Mouse (Mus musculus) brain, embryonic 14.5 days (tissue): ENCODE data around the gene Rasa3.

Experiments used
- CTCF ChIP-seq: fragments of 200-500 bp; IDR thresholded peaks from 2 replicates; pipeline ENCODE4 v1.5.1; 2012; ENCODE audit warnings: inconsistent platforms, mild to moderate bottlenecking, moderate library complexity, borderline replicate concordance; ENCODE audit not compliant: insufficient read depth, insufficient read length; ENCODE audit errors: extremely low read depth
- POLR2A ChIP-seq: fragments of 200-500 bp; IDR thresholded peaks from 2 replicates; pipeline ENCODE4 v1.6.1; 2012; ENCODE audit warnings: mild to moderate bottlenecking, inconsistent platforms, borderline replicate concordance; ENCODE audit not compliant: poor library complexity, insufficient read depth, insufficient read length, severe bottlenecking; ENCODE audit errors: extremely low read depth

DNA sequence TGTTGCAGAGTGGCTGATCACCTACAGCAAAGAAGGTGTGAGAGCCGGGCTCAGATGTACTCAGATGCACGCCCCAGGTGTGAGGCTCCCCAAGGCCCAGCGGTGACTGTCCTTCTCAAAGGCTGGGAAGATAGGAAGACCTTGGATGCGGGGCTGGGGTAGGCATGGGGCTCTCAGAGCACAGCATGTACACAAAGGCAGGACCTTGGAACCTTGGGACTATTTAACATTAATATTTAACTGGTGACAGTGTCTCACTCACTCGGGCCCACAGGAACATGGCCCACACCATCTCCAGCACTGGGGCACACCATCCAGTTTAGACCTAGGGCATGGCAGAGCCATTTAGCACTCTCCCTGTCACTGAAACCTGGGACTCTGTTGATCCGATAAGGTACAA, 99.5 kb downstream of the Rasa3 start:
- TF ChIP-seq POLR2A (no peak), CTCF (no peak)
